Mouse (Mus musculus) heart, postnatal 36 days (tissue): ENCODE results near the gene Vstm2b. TPM values are rescaled to one million over a fixed set of nuclear protein-coding genes. Genes with fewer than 3 reads are reported as not detected.

Experiments
- total RNA-seq, 2 experiments: library from RNA; stranded (reverse); gene quantifications; 2 replicates each; pipeline ENCODE4 v1.2.3; 2021

Vstm2b gene
- total RNA-seq, 2 experiments from 2014 or later, result 0.72 TPM; not detected in 1

Other genes starting within 250 kb of the Vstm2b start
- not detected for gene 4930433I11Rik, start 89.2 kb downstream of the Vstm2b start, total RNA-seq
- not detected for gene Gm4884, start 134.4 kb downstream of the Vstm2b start, total RNA-seq